Mouse (Mus musculus): ENCODE results near the gene Tmem242.
"Not testable (repeated sequence)": the region's sequence is repeated elsewhere in the genome, so short reads cannot be mapped to it uniquely, and the experiment has no call there.

Tmem242 gene

DNA sequence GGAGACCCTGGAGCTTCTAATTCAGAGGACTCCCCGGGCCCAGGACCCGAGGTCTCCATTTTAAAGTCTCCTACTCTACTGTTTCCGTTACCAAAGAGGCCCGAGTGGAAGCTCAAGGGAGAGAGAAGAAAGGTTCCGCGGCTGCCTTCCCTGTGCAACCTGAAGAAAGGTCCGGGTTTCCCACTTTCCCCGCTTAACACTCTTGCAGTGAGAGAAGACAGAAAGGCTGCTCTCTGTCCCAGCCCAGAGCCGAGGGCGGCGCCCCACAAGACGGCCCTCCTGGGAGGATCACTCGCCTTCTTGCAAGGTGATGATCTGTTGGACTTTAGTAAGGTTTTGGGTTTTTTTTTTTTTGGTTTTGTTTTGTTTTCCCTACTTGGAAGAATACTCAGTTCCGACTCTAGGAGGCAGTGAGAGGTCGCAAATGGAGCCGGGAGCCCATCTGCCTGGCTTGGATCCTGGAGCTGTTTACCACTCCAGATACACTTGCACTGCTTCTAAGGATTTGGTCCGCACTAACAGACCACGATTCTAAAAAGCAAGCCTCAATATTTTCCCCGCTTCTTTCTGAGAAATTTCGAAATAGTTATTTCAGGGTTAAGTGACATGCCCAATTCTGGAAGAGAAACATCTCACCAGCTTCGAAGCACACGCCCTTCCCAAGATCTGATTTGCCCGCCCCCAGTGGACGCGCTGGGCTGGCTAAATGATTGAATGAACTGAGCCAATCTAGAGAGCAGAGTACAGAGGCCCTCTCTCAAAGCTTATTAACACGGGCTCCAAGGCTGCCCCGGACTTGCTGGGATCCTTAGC, at the start of gene Tmem242:
Gene Tmem242, minus strand, starts transcription at position 101 of the 813 bp plus-strand sequence.
- peak; percentile 94 for DNase-seq (ENCODE audit: low read depth, low spot score)

DNA sequence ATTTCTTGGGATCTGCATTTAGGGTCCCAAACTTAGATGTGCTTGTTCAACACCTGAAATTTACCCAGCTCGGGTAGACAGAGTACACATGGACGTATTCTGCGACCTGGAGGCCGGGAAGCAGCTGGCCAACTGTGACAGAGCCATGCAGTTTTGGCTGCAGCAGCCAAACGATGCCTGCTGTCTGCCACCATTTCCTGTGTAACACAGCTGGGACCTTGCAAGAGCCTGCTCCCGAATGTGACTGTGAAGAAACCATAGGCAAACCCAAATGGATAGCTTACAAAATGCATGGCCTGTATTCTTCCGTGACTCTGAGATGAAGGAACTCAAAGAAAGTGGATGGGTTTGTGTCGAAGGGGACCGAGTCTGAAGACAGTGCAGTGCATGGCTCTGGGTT, 48.1 kb upstream of the Tmem242 start:
- no peak for DNase-seq (ENCODE audit: low read depth, low spot score)

DNA sequence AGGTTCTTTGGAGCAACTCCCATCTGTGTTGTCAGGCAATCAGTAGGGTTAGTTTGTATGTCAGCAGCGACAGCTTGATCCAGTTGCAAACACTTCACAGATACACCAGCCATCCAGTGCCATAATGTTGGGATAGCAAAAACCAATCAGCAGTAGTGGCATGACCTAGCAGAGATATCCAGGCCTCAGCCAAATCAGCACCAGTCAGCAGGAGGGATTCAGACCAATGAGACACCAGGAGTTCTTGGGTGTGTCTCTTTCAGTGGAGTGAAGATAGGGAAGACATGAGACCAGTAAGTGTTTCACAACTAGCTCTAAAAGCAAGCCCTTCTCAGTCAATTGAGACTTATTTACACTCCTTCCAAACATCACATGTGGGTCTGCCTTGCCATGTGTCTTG, 44.6 kb upstream of the Tmem242 start:
- DNase-seq (ENCODE audit: low read depth, low spot score): no peak

DNA sequence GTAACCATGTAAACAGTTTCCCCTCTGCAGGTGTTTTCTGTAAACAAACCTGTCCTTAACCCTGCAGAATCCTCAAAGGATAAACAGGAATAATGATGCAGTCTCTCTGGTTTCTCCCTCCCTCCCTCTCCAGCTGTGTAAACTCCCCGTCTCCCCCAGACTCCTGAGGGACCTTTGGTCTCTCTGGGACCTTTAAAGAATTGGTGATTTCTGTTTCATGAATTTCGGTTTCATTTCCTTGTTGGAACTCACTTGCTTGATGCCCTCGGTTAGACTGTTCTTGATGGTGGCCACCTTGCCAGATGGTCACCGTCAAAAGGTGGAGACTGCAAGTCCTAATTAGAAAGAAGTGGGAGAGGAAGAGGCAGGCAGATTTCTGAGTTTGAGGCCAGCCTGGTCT, 43.4 kb upstream of the Tmem242 start:
- no peak for DNase-seq (ENCODE audit: low read depth, low spot score)

- DNase-seq (ENCODE audit: low read depth, low spot score): peak; percentile 88
These were observed 36.1 kb upstream of the Tmem242 start for GRCm38 (mm10) chr17:5475960-5476725.

DNA sequence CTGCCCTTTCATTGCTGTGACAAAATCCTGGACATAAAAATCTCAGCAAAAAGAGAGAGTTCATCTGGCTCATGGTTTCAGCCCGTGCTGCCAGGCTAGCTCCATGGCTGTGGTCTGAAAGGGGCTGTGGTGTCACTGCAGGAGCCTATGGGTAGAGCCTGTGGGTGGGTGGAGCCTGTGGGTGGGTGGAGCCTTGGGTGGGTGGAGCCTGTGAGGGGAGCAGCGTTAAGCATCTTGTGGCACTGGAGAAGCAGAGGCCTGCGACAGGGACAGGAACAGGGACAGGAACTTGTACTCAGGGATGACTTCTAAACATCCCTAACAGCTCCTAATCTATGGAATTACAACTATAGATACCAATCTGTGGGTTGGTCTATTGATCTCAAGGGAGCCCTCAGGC, 32.2 kb upstream of the Tmem242 start:
- DNase-seq (ENCODE audit: low read depth, low spot score): peak; percentile 69

DNA sequence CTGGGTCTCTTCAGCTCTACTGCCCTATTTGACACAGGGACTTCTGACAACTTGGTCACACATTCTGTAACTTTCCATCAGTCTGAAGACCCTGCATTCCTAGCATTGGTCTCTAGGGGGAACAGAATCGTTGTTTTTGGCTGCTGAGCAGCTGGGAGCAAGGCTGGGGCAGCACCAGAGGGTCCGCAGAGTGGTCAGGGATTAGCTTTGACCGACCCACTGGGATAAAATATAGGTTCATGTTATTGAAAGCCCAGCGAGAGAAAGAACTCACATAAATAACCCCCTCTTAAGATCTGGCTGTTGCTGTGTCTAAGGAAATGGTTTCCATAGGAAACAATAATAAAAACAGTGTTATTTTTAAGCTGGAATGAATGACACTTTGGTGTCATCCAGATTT, 27.1 kb upstream of the Tmem242 start:
- DNase-seq (ENCODE audit: low read depth, low spot score): no peak

GRCm38 (mm10) chr17:5466736-5467135, 26.7 kb upstream of the Tmem242 start:
- no peak for DNase-seq (ENCODE audit: low read depth, low spot score)

DNA sequence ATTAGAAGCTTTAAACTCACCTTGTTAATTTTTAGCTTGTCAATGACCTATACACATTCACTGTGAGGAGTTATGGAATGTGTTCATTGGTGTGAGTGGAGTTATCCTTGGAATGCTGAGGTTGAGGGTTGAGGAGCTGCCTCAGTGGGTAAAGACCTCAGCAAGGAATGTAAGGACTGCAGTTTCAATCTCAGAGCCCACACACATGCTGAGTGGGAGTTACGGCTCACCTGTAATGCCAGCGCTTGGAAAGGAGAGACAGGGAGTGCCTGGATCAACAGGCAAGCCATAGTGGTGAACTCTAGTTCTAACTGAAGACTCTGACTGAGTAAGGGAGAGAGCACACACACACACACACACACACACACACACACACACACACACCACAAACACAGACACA, 23.9 kb upstream of the Tmem242 start:
- DNase-seq (ENCODE audit: low read depth, low spot score): no peak

GRCm38 (mm10) chr17:5453657-5454056, 13.6 kb upstream of the Tmem242 start:
- no peak for DNase-seq (ENCODE audit: low read depth, low spot score)

DNA sequence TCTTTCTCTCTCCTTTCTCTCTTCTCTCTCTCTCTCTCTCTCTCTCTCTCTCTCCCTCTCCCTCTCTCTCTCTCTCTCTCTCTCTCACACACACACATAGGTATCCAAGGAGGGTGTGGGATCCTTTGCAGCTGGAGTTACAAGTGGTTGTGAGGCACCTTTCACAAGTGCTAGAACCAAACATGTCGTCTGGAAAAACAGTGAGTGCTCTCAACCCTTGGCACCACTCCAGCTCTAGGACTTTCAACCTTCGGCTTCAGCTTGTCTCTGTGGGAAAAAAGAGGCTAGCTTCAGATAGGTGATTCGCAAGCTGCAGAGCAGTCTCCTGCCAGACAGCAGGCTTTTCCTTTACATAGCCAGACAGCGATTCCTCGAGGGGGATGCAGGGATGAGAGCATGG, 3.7 kb upstream of the Tmem242 start:
- DNase-seq (ENCODE audit: low read depth, low spot score): no peak

GRCm38 (mm10) chr17:5443260-5443659, 3.2 kb upstream of the Tmem242 start:
- no peak for DNase-seq (ENCODE audit: low read depth, low spot score)

GRCm38 (mm10) chr17:5442403-5442802, 2.3 kb upstream of the Tmem242 start:
- not testable (repeated sequence) for DNase-seq (ENCODE audit: low read depth, low spot score)

DNA sequence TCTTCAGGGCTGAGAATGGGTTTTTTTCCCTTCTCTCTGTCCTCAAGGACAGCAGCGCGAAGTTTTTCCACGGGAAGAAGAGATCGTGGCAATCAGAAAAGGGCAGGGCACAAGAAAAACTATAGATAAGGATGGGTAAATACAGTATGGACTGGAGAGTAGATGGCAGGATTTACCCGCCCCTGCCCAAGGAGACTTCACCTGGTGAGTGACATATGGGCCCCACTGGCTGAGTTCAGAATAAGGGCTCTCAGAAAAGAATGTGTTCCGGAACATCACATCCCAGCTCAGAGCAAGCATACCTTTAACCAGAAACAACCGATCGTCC, 264 bp downstream of the Tmem242 start:
- no peak for DNase-seq (ENCODE audit: low read depth, low spot score)

DNA sequence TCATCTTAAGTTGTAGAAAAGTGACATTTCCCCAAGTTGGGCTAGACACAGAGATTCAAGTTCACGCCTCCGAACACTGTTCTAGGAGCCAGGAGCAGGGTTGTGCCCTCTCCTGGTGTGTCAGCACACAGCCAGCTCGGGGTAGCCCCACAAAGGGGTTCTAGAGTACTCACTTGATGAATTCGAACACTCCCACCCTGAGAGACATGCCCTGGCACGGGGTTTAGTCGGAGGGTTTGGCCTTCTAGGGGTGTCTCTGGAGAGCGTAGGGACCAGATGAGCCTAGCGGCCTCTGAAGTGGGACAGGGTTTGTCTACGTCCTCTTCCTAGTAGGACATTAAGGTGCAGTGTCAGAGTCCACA, 10.3 kb downstream of the Tmem242 start:
- DNase-seq (ENCODE audit: low read depth, low spot score): no peak

DNA sequence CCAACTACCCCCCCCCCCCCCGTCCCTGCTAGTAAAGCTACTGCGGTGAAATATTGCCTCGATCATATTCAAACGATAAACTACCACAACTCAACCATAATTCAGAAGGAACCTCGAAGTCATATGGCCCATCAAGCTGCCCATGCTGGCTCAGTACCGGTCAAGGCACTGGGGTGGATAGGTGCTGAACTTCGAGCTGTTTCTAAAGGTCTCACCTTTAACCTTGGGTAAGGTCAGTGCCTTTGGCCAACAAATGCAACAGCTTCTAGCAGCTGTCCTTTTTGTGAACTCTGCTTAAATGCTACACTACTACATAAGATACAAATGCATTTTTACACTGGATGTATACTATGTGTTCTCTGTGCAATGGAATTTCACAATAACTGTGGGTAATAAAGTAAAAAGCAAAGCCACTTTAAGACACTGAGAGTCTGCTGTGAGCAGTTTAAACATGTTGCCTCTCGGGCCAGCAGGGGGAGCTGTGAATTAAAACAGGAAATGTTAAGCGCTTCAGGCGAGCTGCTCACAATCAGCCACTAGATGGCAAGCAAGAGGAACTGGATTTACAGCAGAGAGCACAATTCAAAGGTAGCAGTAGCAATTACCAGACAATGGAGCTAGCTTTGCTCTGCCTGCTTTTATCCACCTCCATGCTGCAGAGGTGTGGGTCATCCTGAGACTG, 10.8 kb downstream of the Tmem242 start:
- peak; percentile 95 for DNase-seq (ENCODE audit: low read depth, low spot score)

- DNase-seq (ENCODE audit: low read depth, low spot score): no peak
These were observed 14.9 kb downstream of the Tmem242 start for GRCm38 (mm10) chr17:5425204-5425603.

GRCm38 (mm10) chr17:5424156-5424555, 15.9 kb downstream of the Tmem242 start:
- DNase-seq (ENCODE audit: low read depth, low spot score): no peak

DNA sequence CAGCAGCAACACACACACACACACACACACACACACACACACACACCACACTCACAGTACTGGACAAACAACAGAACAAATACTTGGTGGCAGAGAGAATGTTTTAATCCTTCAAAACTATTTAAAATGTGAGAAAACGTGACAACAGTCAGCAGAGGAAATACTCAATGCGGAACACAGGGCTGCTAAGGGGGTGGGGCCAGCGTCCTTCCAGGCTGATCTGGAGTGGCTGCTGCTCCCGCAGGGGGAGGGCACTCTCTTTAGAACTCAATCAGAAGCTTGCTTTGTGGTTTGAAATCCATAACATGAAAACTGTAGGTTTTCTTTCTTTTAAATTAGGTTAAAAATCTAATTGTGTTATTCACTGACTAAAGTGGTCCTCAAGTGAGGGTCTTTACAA, 18.2 kb downstream of the Tmem242 start:
- peak; percentile 52 for DNase-seq (ENCODE audit: low read depth, low spot score)

GRCm38 (mm10) chr17:5419771-5420518, 20.1 kb downstream of the Tmem242 start:
- no peak for DNase-seq (ENCODE audit: low read depth, low spot score)

- DNase-seq (ENCODE audit: low read depth, low spot score): peak; percentile 86
These were observed 21.0 kb downstream of the Tmem242 start for GRCm38 (mm10) chr17:5419056-5419455.

GRCm38 (mm10) chr17:5418545-5418944, 21.5 kb downstream of the Tmem242 start, which contains the start of gene Ldhal6b:
Gene Ldhal6b (minus strand): TSS chr17:5418767.
- DNase-seq (ENCODE audit: low read depth, low spot score): peak; percentile 85
